Mouse (Mus musculus): ENCODE measurements around the gene Tmem178b. TPM values are rescaled to one million over a fixed set of nuclear protein-coding genes. Genes with fewer than 3 reads are reported as not detected.

Tmem178b gene
- polyA plus RNA-seq, 1 experiment from 2014 or later, result 7.3 TPM

- no peak for ATAC-seq (ENCODE audit: insufficient read depth, low FRiP score, low TSS enrichment)
- Histone ChIP-seq H3K4me1 (ENCODE audit: control insufficient read depth, insufficient read depth, low read length) (no peaks in the 10 kb centered on the region), H3K4me3 (ENCODE audit: low read depth, low read length) (no peak overlapping the region), H3K9me3 (ENCODE audit: control insufficient read depth, low read length) (no peaks in the 10 kb centered on the region), H3K36me3 (ENCODE audit: control insufficient read depth, insufficient read depth, low read length) (no peaks in the 10 kb centered on the region), H3K27ac (ENCODE audit: low read depth, low read length) (no peak overlapping the region), H3K4me2 (ENCODE audit: low read depth) (no peak overlapping the region), H3K9ac (ENCODE audit: low read length) (no peak overlapping the region), H3K27me3 (ENCODE audit: control insufficient read depth, insufficient read depth, low read length) (no peaks in the 10 kb centered on the region)
- no peak for DNase-seq (ENCODE audit: low spot score)
- WGBS, result 71% methylated on average over 5 of the region's 5 CpGs
Measured at GRCm38 (mm10) chr6:40110029-40110428, 237.0 kb downstream of the Tmem178b start.

GRCm38 (mm10) chr6:40110729-40111128 is 237.7 kb downstream of the Tmem178b start:
- DNase-seq (ENCODE audit: low spot score) (no peak), ATAC-seq (ENCODE audit: insufficient read depth, low FRiP score, low TSS enrichment) (no peak)
- Histone ChIP-seq H3K4me3 (ENCODE audit: low read depth, low read length) (no peak overlapping the region), H3K9ac (ENCODE audit: low read length) (no peak overlapping the region), H3K4me2 (ENCODE audit: low read depth) (no peak overlapping the region), H3K36me3 (ENCODE audit: control insufficient read depth, insufficient read depth, low read length) (no peaks in the 10 kb centered on the region), H3K9me3 (ENCODE audit: control insufficient read depth, low read length) (no peaks in the 10 kb centered on the region), H3K27me3 (ENCODE audit: control insufficient read depth, insufficient read depth, low read length) (no peaks in the 10 kb centered on the region), H3K27ac (ENCODE audit: low read depth, low read length) (no peak overlapping the region), H3K4me1 (ENCODE audit: control insufficient read depth, insufficient read depth, low read length) (no peaks in the 10 kb centered on the region)
- 70% methylated on average over 2 of the region's 2 CpGs for WGBS

GRCm38 (mm10) chr6:40112488-40112887 is 239.4 kb downstream of the Tmem178b start:
- WGBS, result 86% methylated on average over 10 of the region's 10 CpGs

GRCm38 (mm10) chr6:40116225-40116624 is 243.2 kb downstream of the Tmem178b start:
- Histone ChIP-seq H3K4me2 (ENCODE audit: low read depth) (no peak overlapping the region), H3K4me1 (ENCODE audit: control insufficient read depth, insufficient read depth, low read length) (no peaks in the 10 kb centered on the region), H3K4me3 (ENCODE audit: low read depth, low read length) (no peak overlapping the region), H3K27me3 (ENCODE audit: control insufficient read depth, insufficient read depth, low read length) (no peaks in the 10 kb centered on the region), H3K27ac (ENCODE audit: low read depth, low read length) (no peak overlapping the region), H3K9ac (ENCODE audit: low read length) (no peak overlapping the region), H3K36me3 (ENCODE audit: control insufficient read depth, insufficient read depth, low read length) (no peaks in the 10 kb centered on the region), H3K9me3 (ENCODE audit: control insufficient read depth, low read length) (no peaks in the 10 kb centered on the region)
- ATAC-seq (ENCODE audit: insufficient read depth, low FRiP score, low TSS enrichment) (no peak), DNase-seq (ENCODE audit: low spot score) (no peak)
- WGBS, result 63% methylated on average over 3 of the region's 3 CpGs

More at GRCm38 (mm10) chr6:40112488-40112887, 239.4 kb downstream of the Tmem178b start:
- H3K27me3 ChIP-seq (ENCODE audit: control insufficient read depth, insufficient read depth, low read length), result no peaks in the 10 kb centered on the region
- H3K4me1 ChIP-seq (ENCODE audit: control insufficient read depth, insufficient read depth, low read length), result no peaks in the 10 kb centered on the region
- no peak overlapping the region for H3K4me3 ChIP-seq (ENCODE audit: low read depth, low read length)
- no peak overlapping the region for H3K9ac ChIP-seq (ENCODE audit: low read length)
- DNase-seq (ENCODE audit: low spot score), result no peak
- H3K36me3 ChIP-seq (ENCODE audit: control insufficient read depth, insufficient read depth, low read length), result no peaks in the 10 kb centered on the region
- no peaks in the 10 kb centered on the region for H3K9me3 ChIP-seq (ENCODE audit: control insufficient read depth, low read length)
- H3K27ac ChIP-seq (ENCODE audit: low read depth, low read length), result no peak overlapping the region
- ATAC-seq (ENCODE audit: insufficient read depth, low FRiP score, low TSS enrichment), result no peak
- H3K4me2 ChIP-seq (ENCODE audit: low read depth), result no peak overlapping the region

- ATAC-seq (ENCODE audit: insufficient read depth, low FRiP score, low TSS enrichment) (no peak), DNase-seq (ENCODE audit: low spot score) (no peak)
- H3K9me3 ChIP-seq (ENCODE audit: control insufficient read depth, low read length), result no peaks in the 10 kb centered on the region
- H3K27ac ChIP-seq (ENCODE audit: low read depth, low read length), result no peak overlapping the region
- H3K36me3 ChIP-seq (ENCODE audit: control insufficient read depth, insufficient read depth, low read length), result no peaks in the 10 kb centered on the region
- 85% methylated on average over 2 of the region's 2 CpGs for WGBS
- no peaks in the 10 kb centered on the region for H3K27me3 ChIP-seq (ENCODE audit: control insufficient read depth, insufficient read depth, low read length)
- no peaks in the 10 kb centered on the region for H3K4me1 ChIP-seq (ENCODE audit: control insufficient read depth, insufficient read depth, low read length)
- H3K9ac ChIP-seq (ENCODE audit: low read length), result no peak overlapping the region
- H3K4me3 ChIP-seq (ENCODE audit: low read depth, low read length), result no peak overlapping the region
- no peak overlapping the region for H3K4me2 ChIP-seq (ENCODE audit: low read depth)
Measured at GRCm38 (mm10) chr6:40120176-40120575, 247.1 kb downstream of the Tmem178b start.

- Histone ChIP-seq H3K36me3 (ENCODE audit: control insufficient read depth, insufficient read depth, low read length) (no peaks in the 10 kb centered on the region), H3K27ac (ENCODE audit: low read depth, low read length) (no peak overlapping the region), H3K4me3 (ENCODE audit: low read depth, low read length) (no peak overlapping the region), H3K9ac (ENCODE audit: low read length) (no peak overlapping the region), H3K27me3 (ENCODE audit: control insufficient read depth, insufficient read depth, low read length) (no peaks in the 10 kb centered on the region), H3K4me1 (ENCODE audit: control insufficient read depth, insufficient read depth, low read length) (no peaks in the 10 kb centered on the region), H3K9me3 (ENCODE audit: control insufficient read depth, low read length) (no peaks in the 10 kb centered on the region), H3K4me2 (ENCODE audit: low read depth) (no peak overlapping the region)
- DNase-seq (ENCODE audit: low spot score) (no peak), ATAC-seq (ENCODE audit: insufficient read depth, low FRiP score, low TSS enrichment) (no peak)
- 70% methylated on average over 4 of the region's 4 CpGs for WGBS
Measured at GRCm38 (mm10) chr6:40121494-40121893, 248.4 kb downstream of the Tmem178b start.

- no peak overlapping the region for H3K4me2 ChIP-seq (ENCODE audit: low read depth)
- DNase-seq (ENCODE audit: low spot score), result no peak
Measured at GRCm38 (mm10) chr6:40123070-40123690, 250.1 kb downstream of the Tmem178b start.

GRCm38 (mm10) chr6:40123960-40124359 is 250.9 kb downstream of the Tmem178b start:
- no peak overlapping the region for H3K4me3 ChIP-seq (ENCODE audit: low read depth, low read length)
- H3K4me2 ChIP-seq (ENCODE audit: low read depth), result no peak overlapping the region
- ATAC-seq (ENCODE audit: insufficient read depth, low FRiP score, low TSS enrichment) (no peak), DNase-seq (ENCODE audit: low spot score) (no peak)
- H3K9me3 ChIP-seq (ENCODE audit: control insufficient read depth, low read length), result no peaks in the 10 kb centered on the region
- H3K4me1 ChIP-seq (ENCODE audit: control insufficient read depth, insufficient read depth, low read length), result no peaks in the 10 kb centered on the region
- H3K9ac ChIP-seq (ENCODE audit: low read length), result no peak overlapping the region
- H3K27me3 ChIP-seq (ENCODE audit: control insufficient read depth, insufficient read depth, low read length), result no peaks in the 10 kb centered on the region
- no peak overlapping the region for H3K27ac ChIP-seq (ENCODE audit: low read depth, low read length)
- no peaks in the 10 kb centered on the region for H3K36me3 ChIP-seq (ENCODE audit: control insufficient read depth, insufficient read depth, low read length)

More at GRCm38 (mm10) chr6:40123070-40123690, 250.1 kb downstream of the Tmem178b start:
- H3K4me1 ChIP-seq (ENCODE audit: control insufficient read depth, insufficient read depth, low read length), result no peaks in the 10 kb centered on the region
- no peak for ATAC-seq (ENCODE audit: insufficient read depth, low FRiP score, low TSS enrichment)
- H3K4me3 ChIP-seq (ENCODE audit: low read depth, low read length), result no peak overlapping the region
- no peak overlapping the region for H3K9ac ChIP-seq (ENCODE audit: low read length)
- no peak overlapping the region for H3K27ac ChIP-seq (ENCODE audit: low read depth, low read length)
- no peaks in the 10 kb centered on the region for H3K27me3 ChIP-seq (ENCODE audit: control insufficient read depth, insufficient read depth, low read length)
- WGBS, result 87% methylated on average over 12 of the region's 12 CpGs
- H3K9me3 ChIP-seq (ENCODE audit: control insufficient read depth, low read length), result no peaks in the 10 kb centered on the region
- H3K36me3 ChIP-seq (ENCODE audit: control insufficient read depth, insufficient read depth, low read length), result no peaks in the 10 kb centered on the region

- 92% methylated on average over 6 of the region's 6 CpGs for WGBS
- H3K4me3 ChIP-seq (ENCODE audit: low read depth, low read length), result no peak overlapping the region
Measured at GRCm38 (mm10) chr6:40128716-40129115, 255.6 kb downstream of the Tmem178b start.

More at GRCm38 (mm10) chr6:40128716-40129115, 255.6 kb downstream of the Tmem178b start:
- H3K36me3 ChIP-seq (ENCODE audit: control insufficient read depth, insufficient read depth, low read length), result no peaks in the 10 kb centered on the region
- H3K4me1 ChIP-seq (ENCODE audit: control insufficient read depth, insufficient read depth, low read length), result no peaks in the 10 kb centered on the region
- H3K4me2 ChIP-seq (ENCODE audit: low read depth), result no peak overlapping the region
- DNase-seq (ENCODE audit: low spot score) (no peak), ATAC-seq (ENCODE audit: insufficient read depth, low FRiP score, low TSS enrichment) (no peak)
- no peaks in the 10 kb centered on the region for H3K9me3 ChIP-seq (ENCODE audit: control insufficient read depth, low read length)
- no peaks in the 10 kb centered on the region for H3K27me3 ChIP-seq (ENCODE audit: control insufficient read depth, insufficient read depth, low read length)
- H3K9ac ChIP-seq (ENCODE audit: low read length), result no peak overlapping the region
- H3K27ac ChIP-seq (ENCODE audit: low read depth, low read length), result no peak overlapping the region
